Mouse (Mus musculus): Measurements from ENCODE around the gene Ovol2.

- no peak for TF ChIP-seq CTCF (IDR thresholded peaks at IDR 0.05; ENCODE audit: low read depth)
- TF ChIP-seq EP300 (IDR thresholded peaks at IDR 0.05; ENCODE audit: low read depth), result no peak
These were observed 49.8 kb upstream of the Ovol2 start for GRCm38 (mm10) chr2:144381741-144382140.
